Mouse (Mus musculus) myocyte (in vitro differentiated cells): Measurements from ENCODE around the gene Med15. TPM values are rescaled to one million over a fixed set of nuclear protein-coding genes. Genes with fewer than 3 reads are reported as not detected.

Source experiments
- H3K27me3 ChIP-seq: one replicate; pipeline ENCODE4 v1.6.1; 2011; ENCODE audit not compliant: control insufficient read depth, insufficient read depth, insufficient read length
- H3K36me3 ChIP-seq: one replicate; pipeline ENCODE4 v1.6.1; 2011; ENCODE audit not compliant: control insufficient read depth, insufficient read depth
- H3K4me2 ChIP-seq: one replicate; pipeline ENCODE4 v1.6.1; 2011; ENCODE audit warnings: low read depth, control low read depth
- H3K4me3 ChIP-seq: one replicate; pipeline ENCODE4 v1.5.1; 2011; ENCODE audit warnings: mild to moderate bottlenecking, control low read depth, moderate library complexity
- H3K79me2 ChIP-seq: one replicate; pipeline ENCODE4 v1.6.1; 2011; ENCODE audit not compliant: control insufficient read depth, insufficient read depth
- H3ac ChIP-seq: one replicate; pipeline ENCODE4 v1.6.1; 2011; ENCODE audit not compliant: control insufficient read depth, insufficient read length
- CEBPB ChIP-seq: IDR thresholded peaks from 2 replicates; pipeline ENCODE4 v1.6.1; 2011; ENCODE audit warnings: mild to moderate bottlenecking, moderate library complexity; ENCODE audit not compliant: poor library complexity, insufficient read depth, severe bottlenecking
- E2F4 ChIP-seq: IDR thresholded peaks from one replicate; pipeline ENCODE4 v1.6.1; 2011; ENCODE audit warnings: mild to moderate bottlenecking, control low read depth, moderate library complexity; ENCODE audit not compliant: insufficient read depth
- MAX ChIP-seq: IDR thresholded peaks from one replicate; pipeline ENCODE4 v1.6.1; 2011; ENCODE audit warnings: low read depth, mild to moderate bottlenecking, control low read depth
- MYOD1 ChIP-seq, 3 experiments: IDR thresholded peaks; one replicate each; pipeline ENCODE4 v1.6.1; 2011; ENCODE audit warnings: control low read depth in 2 of 3, low read depth in 2 of 3, mild to moderate bottlenecking in 2 of 3, moderate library complexity in 1 of 3; ENCODE audit not compliant: insufficient read length in 2 of 3, control insufficient read depth in 1 of 3
- MYOG ChIP-seq, 3 experiments: IDR thresholded peaks; one replicate each; pipeline ENCODE4 v1.6.1; 2011; ENCODE audit warnings: control low read depth in 2 of 3, low read depth in 2 of 3, mild to moderate bottlenecking in 2 of 3; ENCODE audit not compliant: insufficient read length in 2 of 3, control insufficient read depth in 1 of 3, insufficient read depth in 1 of 3
- POLR2A ChIP-seq: IDR thresholded peaks from one replicate; pipeline ENCODE4 v1.6.1; 2011; ENCODE audit warnings: low read depth, mild to moderate bottlenecking, control low read depth, moderate library complexity; ENCODE audit not compliant: insufficient read length
- POLR2AphosphoS2 ChIP-seq: IDR thresholded peaks from one replicate; pipeline ENCODE4 v1.6.1; 2011; ENCODE audit warnings: low read depth, control low read depth; ENCODE audit not compliant: insufficient read length
- REST ChIP-seq: IDR thresholded peaks from one replicate; pipeline ENCODE4 v1.6.1; 2011; ENCODE audit warnings: mild to moderate bottlenecking, control low read depth, moderate library complexity; ENCODE audit not compliant: insufficient read depth, insufficient read length
- SRF ChIP-seq: IDR thresholded peaks from one replicate; pipeline ENCODE4 v1.6.1; 2011; ENCODE audit warnings: low read depth; ENCODE audit not compliant: control insufficient read depth, insufficient read length
- TCF12 ChIP-seq: IDR thresholded peaks from one replicate; pipeline ENCODE4 v1.6.1; 2011; ENCODE audit warnings: mild to moderate bottlenecking, control low read depth; ENCODE audit not compliant: poor library complexity, insufficient read depth, severe bottlenecking
- TCF3 ChIP-seq: IDR thresholded peaks from one replicate; pipeline ENCODE4 v1.6.1; 2011; ENCODE audit warnings: low read depth, control low read depth; ENCODE audit not compliant: insufficient read length
- USF1 ChIP-seq: IDR thresholded peaks from one replicate; pipeline ENCODE4 v1.6.1; 2011; ENCODE audit warnings: low read depth, mild to moderate bottlenecking, control low read depth, moderate library complexity
- polyA plus RNA-seq: library from polyadenylated mRNA; unstranded; fragments of >200 nt; fragmentation: generic; extraction: Trizol; gene quantifications from one replicate; pipeline ENCODE4 v1.2.1, GENCODE M21; 2012; ENCODE audit warnings: missing spikeins

The Med15 gene
- polyA plus RNA-seq, 1 experiment = 42.9 TPM

DNA sequence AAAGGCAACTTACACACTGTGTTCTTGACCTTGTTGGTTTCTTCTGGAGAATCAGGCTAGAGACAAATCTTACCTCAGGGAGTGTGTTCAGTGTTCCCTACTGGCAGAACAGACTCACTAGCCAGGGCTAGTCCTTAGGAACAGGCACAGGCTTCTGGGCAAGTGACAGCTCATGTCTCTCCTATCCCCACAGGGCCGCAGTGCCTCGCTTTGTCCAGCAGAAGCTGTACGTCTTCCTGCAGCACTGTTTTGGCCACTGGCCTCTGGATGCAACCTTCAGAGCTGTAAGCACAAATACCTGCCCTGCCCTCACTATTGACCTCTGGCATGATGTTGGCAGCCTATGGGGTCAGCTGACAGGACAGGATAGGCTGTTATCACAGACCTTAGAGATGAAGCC, 93.6 kb downstream of the Med15 start:
- no peak overlapping the region for H3K4me3 ChIP-seq
- no peak overlapping the region for H3K4me2 ChIP-seq
- H3ac ChIP-seq = no peak overlapping the region
- H3K27me3 ChIP-seq = no peaks in the 10 kb centered on the region
- H3K79me2 ChIP-seq = no peaks in the 10 kb centered on the region
- TF ChIP-seq SRF (no peak), MAX (no peak), POLR2A (no peak), E2F4 (no peak), MYOD1 (IDR thresholded peaks at IDR 0.05; ENCODE audit: control insufficient read depth in 1 of 3, insufficient read length in 2 of 3, low read depth in 2 of 3) (no peak), POLR2AphosphoS2 (no peak), REST (no peak), TCF12 (no peak), CEBPB (no peak), USF1 (no peak), MYOG (IDR thresholded peaks at IDR 0.05; ENCODE audit: control insufficient read depth in 1 of 3, insufficient read depth in 1 of 3, insufficient read length in 2 of 3, low read depth in 2 of 3) (no peak), TCF3 (no peak)
- H3K36me3 ChIP-seq = peaks cover 19% of the 10 kb centered on the region

DNA sequence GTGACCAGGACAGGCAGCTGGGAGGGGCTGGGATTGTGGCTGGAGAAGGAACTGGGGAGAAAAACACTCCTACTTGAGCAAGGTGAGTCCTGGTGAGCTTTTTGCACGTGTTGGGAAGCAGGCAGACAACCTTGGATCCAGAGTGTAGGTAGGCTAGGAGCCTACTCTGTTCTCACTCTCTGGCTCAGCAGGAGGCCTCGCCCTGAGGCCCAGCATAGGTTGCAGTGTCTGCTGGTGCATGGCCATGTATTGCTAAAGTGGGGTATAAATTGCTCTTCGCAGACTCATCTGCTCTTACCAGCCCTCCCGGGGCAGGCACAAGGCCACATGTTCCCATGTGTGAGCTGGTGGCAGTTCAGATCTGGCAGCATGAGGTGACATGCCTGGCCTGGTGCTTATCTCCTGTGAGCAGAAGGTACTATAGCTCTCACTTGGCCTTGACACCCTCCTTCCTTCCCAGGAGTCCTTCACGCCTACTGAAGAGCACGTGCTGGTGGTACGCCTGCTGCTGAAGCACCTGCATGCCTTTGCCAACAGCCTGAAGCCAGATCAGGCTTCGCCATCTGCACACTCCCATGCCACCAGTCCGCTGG, 94.6 kb downstream of the Med15 start:
- H3K36me3 ChIP-seq = peaks cover 16% of the 10 kb centered on the region
- no peak overlapping the region for H3ac ChIP-seq
- no peak overlapping the region for H3K4me3 ChIP-seq
- no peak overlapping the region for H3K4me2 ChIP-seq
- H3K79me2 ChIP-seq = no peaks in the 10 kb centered on the region
- TF ChIP-seq USF1 (no peak), CEBPB (no peak)
- no peaks in the 10 kb centered on the region for H3K27me3 ChIP-seq

DNA sequence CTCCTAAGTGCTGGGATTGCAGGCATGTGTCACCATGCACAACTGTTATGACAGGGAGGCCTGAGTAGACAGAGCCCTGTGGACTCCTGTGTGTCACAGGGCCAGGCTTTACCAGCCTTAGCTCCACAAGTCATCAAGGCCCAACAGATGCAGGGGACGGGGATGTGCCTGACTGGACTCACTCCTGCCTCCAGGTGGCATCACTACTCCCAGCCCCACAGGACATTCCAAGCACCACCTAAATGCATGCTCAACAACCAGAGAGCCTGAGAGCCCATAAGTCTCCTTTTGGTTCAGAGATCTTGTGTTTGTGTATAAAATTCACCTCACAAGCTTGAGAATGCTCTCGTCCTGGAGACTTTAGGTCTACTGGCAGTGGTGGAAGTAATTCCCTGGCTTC, 95.1 kb downstream of the Med15 start:
- TF ChIP-seq TCF3 (no peak), E2F4 (no peak), SRF (no peak), MYOG (IDR thresholded peaks at IDR 0.05; ENCODE audit: control insufficient read depth in 1 of 3, insufficient read depth in 1 of 3, insufficient read length in 2 of 3, low read depth in 2 of 3) (no peak), TCF12 (no peak), REST (no peak)
- H3K4me3 ChIP-seq = no peak overlapping the region
- H3ac ChIP-seq = no peak overlapping the region
- H3K36me3 ChIP-seq = peaks cover 11% of the 10 kb centered on the region
- no peaks in the 10 kb centered on the region for H3K27me3 ChIP-seq
- H3K4me2 ChIP-seq = no peak overlapping the region
- no peaks in the 10 kb centered on the region for H3K79me2 ChIP-seq

DNA sequence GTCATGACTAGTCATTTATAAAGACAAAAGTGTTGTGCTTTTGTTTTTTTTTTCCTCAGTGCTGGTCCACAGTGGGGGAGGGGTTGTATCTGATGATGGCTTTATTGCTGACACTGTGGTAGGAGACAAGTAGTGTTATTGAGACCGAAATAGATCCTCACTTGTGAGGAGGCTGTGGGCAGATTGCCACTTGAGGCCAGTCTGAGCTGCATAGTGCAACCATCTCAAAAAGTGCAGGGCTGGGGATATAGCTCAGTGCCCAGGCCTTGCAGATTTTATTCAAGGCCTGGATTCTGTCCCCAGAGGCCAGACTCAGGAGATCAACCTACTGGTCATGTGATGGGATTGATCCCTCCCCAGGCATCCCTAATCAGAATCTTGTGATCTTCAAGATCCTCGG, 95.8 kb downstream of the Med15 start:
- no peak for TF ChIP-seq MYOG (IDR thresholded peaks at IDR 0.05; ENCODE audit: control insufficient read depth in 1 of 3, insufficient read depth in 1 of 3, insufficient read length in 2 of 3, low read depth in 2 of 3)
- TF ChIP-seq POLR2AphosphoS2 = no peak
- TF ChIP-seq SRF = no peak
- TF ChIP-seq TCF3 = no peak
- TF ChIP-seq CEBPB = no peak
- no peak for TF ChIP-seq TCF12
- TF ChIP-seq POLR2A = no peak
- TF ChIP-seq MAX = no peak
- TF ChIP-seq REST = no peak

DNA sequence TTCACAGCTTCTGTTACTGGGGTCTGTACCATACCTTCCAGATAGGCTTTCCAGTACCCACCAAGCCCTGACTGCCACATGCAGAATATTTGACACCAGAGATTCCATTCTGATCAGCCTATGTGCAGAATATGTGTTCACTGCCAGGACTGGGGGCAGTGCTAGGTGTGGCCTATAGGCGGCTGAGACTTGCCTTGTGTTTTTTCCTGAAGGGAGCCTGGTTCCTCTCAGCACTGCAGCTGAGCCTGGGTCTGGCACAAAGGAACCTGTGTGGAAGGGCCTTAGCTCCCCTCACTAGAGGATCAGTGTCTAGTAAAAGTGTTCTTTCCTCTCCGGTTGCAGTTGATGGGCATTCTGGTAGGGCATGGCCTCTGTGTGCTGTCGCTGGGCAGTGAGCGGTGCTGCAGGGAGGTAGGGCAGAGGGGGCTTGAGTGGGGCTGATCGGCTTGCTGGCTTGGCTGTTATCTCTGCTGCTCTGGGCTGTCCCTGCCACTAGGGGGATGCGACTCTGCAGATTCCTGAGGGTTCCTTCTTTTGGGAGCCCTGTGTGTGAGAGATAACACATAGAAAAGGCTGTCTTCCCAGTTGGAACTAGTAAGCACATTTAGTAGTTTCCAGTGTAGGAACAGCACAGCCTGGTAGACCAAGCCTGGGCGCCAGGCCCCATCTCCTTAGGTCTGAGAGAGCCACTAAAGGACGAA, 99.1 kb downstream of the Med15 start:
- Histone ChIP-seq H3K27me3 (no peaks in the 10 kb centered on the region), H3K79me2 (no peaks in the 10 kb centered on the region), H3K4me2 (no peak overlapping the region), H3ac (no peak overlapping the region), H3K4me3 (no peak overlapping the region), H3K36me3 (peaks cover 13% of the 10 kb centered on the region)
- TF ChIP-seq E2F4 (no peak), MYOD1 (IDR thresholded peaks at IDR 0.05; ENCODE audit: control insufficient read depth in 1 of 3, insufficient read length in 2 of 3, low read depth in 2 of 3) (no peak), USF1 (no peak)

More for the DNA sequence above, 95.8 kb downstream of the Med15 start:
- Histone ChIP-seq H3ac (no peak overlapping the region), H3K36me3 (peaks cover 14% of the 10 kb centered on the region), H3K79me2 (no peaks in the 10 kb centered on the region), H3K4me2 (no peak overlapping the region), H3K4me3 (no peak overlapping the region), H3K27me3 (no peaks in the 10 kb centered on the region)
